ENCODE assay signal across 29 mouse cellular contexts in the genomic region with DNA sequence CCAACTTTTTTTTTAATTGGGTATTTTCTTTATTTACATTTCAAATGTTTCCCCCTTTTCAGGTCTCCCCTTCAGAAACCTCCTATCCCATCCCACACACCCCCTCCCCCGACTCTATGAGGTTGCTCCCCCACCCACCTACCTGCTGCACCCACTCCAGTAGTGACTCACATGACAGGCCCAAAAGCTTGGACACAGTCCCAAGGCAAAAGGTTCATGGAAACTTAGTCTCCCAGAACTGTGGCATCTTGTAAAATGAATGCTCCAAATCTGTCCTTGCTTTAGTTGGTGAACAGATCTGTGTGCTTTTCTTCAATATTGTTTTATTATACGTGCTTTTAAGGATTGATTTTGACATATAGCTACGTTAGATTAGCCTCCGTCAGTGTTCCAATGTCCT. TPM values are rescaled to one million over a fixed set of nuclear protein-coding genes. Genes with fewer than 3 reads are reported as not detected.
A peak's percentile ranks its signal among the peaks of the same experiment; 100 is the strongest.
DNase-seq lines count a peak whose midpoint lies in the region; ATAC-seq lines count a peak whose summit lies in the region.
"Had no signal": no experiment of that assay in that cellular context is flagged by ENCODE, and none has a peak within 500 bp of the region (broad histone marks: within the 10 kb centered on the region; RNA-seq: fewer than 3 reads in every experiment).

No protein-coding gene starts in this region.

- no peaks in the 10 kb centered on the region for H3K36me3 ChIP-seq in forebrain, embryonic 12.5 days (replicated peaks)
- H3K36me3 ChIP-seq: embryonic facial prominence, embryonic 13.5 days; embryonic facial prominence, embryonic 15.5 days; forebrain, embryonic 10.5 days; forebrain, embryonic 15.5 days; G1E had no signal

- no peak for ATAC-seq in forebrain, embryonic 12.5 days (ENCODE audit: low FRiP score)
- ATAC-seq: activated CD4-positive, CD25-positive, alpha-beta regulatory T cell, adult 4 months; CD4-positive, CD25-positive, alpha-beta regulatory T cell, adult 4 months; forebrain, embryonic 13.5 days; Patski had no signal

- no peak overlapping the region for H3K4me3 ChIP-seq in forebrain, embryonic 12.5 days (replicated peaks)
- H3K4me3 ChIP-seq: embryonic facial prominence, embryonic 13.5 days; embryonic facial prominence, embryonic 15.5 days; erythroblast, embryonic 14.5 days; forebrain, embryonic 10.5 days; forebrain, embryonic 13.5 days; forebrain, embryonic 15.5 days had no signal

- no peak overlapping the region for H3K9ac ChIP-seq in forebrain, embryonic 12.5 days
- H3K9ac ChIP-seq: embryonic facial prominence, embryonic 13.5 days; embryonic facial prominence, embryonic 15.5 days; forebrain, embryonic 13.5 days; forebrain, embryonic 15.5 days; forebrain, postnatal 0 days had no signal

- H3K9me3 ChIP-seq in forebrain, embryonic 12.5 days: no peaks in the 10 kb centered on the region
- H3K9me3 ChIP-seq: embryonic facial prominence, embryonic 13.5 days; embryonic facial prominence, embryonic 15.5 days; forebrain, embryonic 10.5 days; forebrain, embryonic 13.5 days; forebrain, embryonic 15.5 days; G1E had no signal

- 68% methylated on average over 4 of the region's 4 CpGs for WGBS in forebrain, embryonic 12.5 days

- H3K27me3 ChIP-seq in forebrain, embryonic 12.5 days: no peaks in the 10 kb centered on the region
- H3K27me3 ChIP-seq: CH12.LX; embryonic facial prominence, embryonic 13.5 days; embryonic facial prominence, embryonic 15.5 days; forebrain, embryonic 13.5 days; forebrain, embryonic 15.5 days; Patski had no signal

- H3K4me2 ChIP-seq in forebrain, embryonic 12.5 days: no peak overlapping the region
- H3K4me2 ChIP-seq: embryonic facial prominence, embryonic 13.5 days; embryonic facial prominence, embryonic 15.5 days; forebrain, embryonic 13.5 days; forebrain, embryonic 15.5 days had no signal

- H3K4me1 ChIP-seq in forebrain, embryonic 12.5 days: peaks cover 12% of the 10 kb centered on the region
- H3K4me1 ChIP-seq: embryonic facial prominence, embryonic 13.5 days had no signal

- H3K27ac ChIP-seq in forebrain, embryonic 12.5 days: no peak overlapping the region
- H3K27ac ChIP-seq: embryonic facial prominence, embryonic 13.5 days; embryonic facial prominence, embryonic 15.5 days; forebrain, embryonic 10.5 days; forebrain, embryonic 13.5 days; forebrain, embryonic 15.5 days had no signal

- peak; percentile 26 to 80 for DNase-seq in adrenal gland, adult (ENCODE audit: inconsistent age in 2 of 2, low spot score in 1 of 2)
- DNase-seq in adrenal gland, adult 18-20 months (ENCODE audit: low spot score in 2 of 2): no peak
- DNase-seq in adrenal gland, adult 8-10 months: peak; percentile 45
- DNase-seq in adrenal gland, postnatal 14 days: peak; percentile 25
- DNase-seq in adrenal gland, postnatal 36 days: peak; percentile 45 to 49
- no peak for DNase-seq in gastrocnemius, adult 8-10 months (ENCODE audit: low spot score in 2 of 2)
- DNase-seq: B cell, adult 2 months; cerebellum, adult 11 months; cerebellum, adult 18-20 months; cerebellum, adult 8-10 months; cerebellum, adult 9-11 months; cerebellum, postnatal 14 days; cerebellum, postnatal 36 days had no signal

RNA-seq across cellular contexts. Expression of a gene that starts 7.1 kb away (rescaled TPM):
- not detected for total RNA-seq in adrenal gland, adult 18-20 months (2021)
- not detected for total RNA-seq in adrenal gland, adult 8-10 months (2022)
- total RNA-seq in adrenal gland, postnatal 14 days (2021): not detected in 2 replicates
- not detected for total RNA-seq in adrenal gland, postnatal 36 days (2021)
- polyA plus RNA-seq in forebrain, embryonic 12.5 days (2016; fragmentation: Nextera tagmentation; extraction: Ambion mirVana): not detected in 2 replicates
- total RNA-seq in gastrocnemius, adult 8-10 months (2022): not detected
- total RNA-seq: CH12.LX; common myeloid progenitor, adult 5-6 weeks; forebrain, postnatal 0 days had no signal
- polyA plus RNA-seq: activated CD4-positive, CD25-positive, alpha-beta regulatory T cell, adult 4 months; CD4-positive, CD25-positive, alpha-beta regulatory T cell, adult 4 months; embryonic facial prominence, embryonic 11.5 days; embryonic facial prominence, embryonic 13.5 days; forebrain, embryonic 10.5 days; forebrain, embryonic 13.5 days; forebrain, embryonic 15.5 days; forebrain, postnatal 0 days; G1E; Patski had no signal

RNA-seq across cellular contexts. Expression of a gene that starts 19.7 kb away (rescaled TPM):
- not detected for total RNA-seq in adrenal gland, adult 18-20 months (2021)
- total RNA-seq in adrenal gland, adult 8-10 months (2022): not detected
- not detected in 2 replicates for total RNA-seq in adrenal gland, postnatal 14 days (2021)
- not detected for total RNA-seq in adrenal gland, postnatal 36 days (2021)
- polyA plus RNA-seq in forebrain, embryonic 12.5 days (2016; fragmentation: Nextera tagmentation; extraction: Ambion mirVana): not detected in 2 replicates
- total RNA-seq in gastrocnemius, adult 8-10 months (2022): not detected
- total RNA-seq: CH12.LX; common myeloid progenitor, adult 5-6 weeks; forebrain, postnatal 0 days; G1E had no signal
- polyA plus RNA-seq: activated CD4-positive, CD25-positive, alpha-beta regulatory T cell, adult 4 months; brain, embryonic 14.5 days; CD4-positive, CD25-positive, alpha-beta regulatory T cell, adult 4 months; embryonic facial prominence, embryonic 11.5 days; embryonic facial prominence, embryonic 13.5 days; erythroblast, embryonic 14.5 days; forebrain, embryonic 10.5 days; forebrain, embryonic 13.5 days; forebrain, embryonic 15.5 days; G1E; Patski had no signal

RNA-seq across cellular contexts. Expression of a gene that starts 36.0 kb away (rescaled TPM):
- total RNA-seq in adrenal gland, adult 18-20 months (2021): not detected
- not detected for total RNA-seq in adrenal gland, adult 8-10 months (2022)
- not detected in 2 replicates for total RNA-seq in adrenal gland, postnatal 14 days (2021)
- total RNA-seq in adrenal gland, postnatal 36 days (2021): not detected
- not detected in 2 replicates for polyA plus RNA-seq in forebrain, embryonic 12.5 days (2016; fragmentation: Nextera tagmentation; extraction: Ambion mirVana)
- not detected for total RNA-seq in gastrocnemius, adult 8-10 months (2022)
- total RNA-seq: CH12.LX; common myeloid progenitor, adult 5-6 weeks; forebrain, postnatal 0 days had no signal
- polyA plus RNA-seq: brain, embryonic 14.5 days; embryonic facial prominence, embryonic 11.5 days; embryonic facial prominence, embryonic 13.5 days; erythroblast, embryonic 14.5 days; forebrain, embryonic 10.5 days; forebrain, embryonic 13.5 days; forebrain, embryonic 15.5 days; forebrain, postnatal 0 days; G1E; Patski had no signal

RNA-seq across cellular contexts. Expression of a gene that starts 50.8 kb away (rescaled TPM):
- not detected for total RNA-seq in adrenal gland, adult 18-20 months (2021)
- not detected for total RNA-seq in adrenal gland, adult 8-10 months (2022)
- not detected in 2 replicates for total RNA-seq in adrenal gland, postnatal 14 days (2021)
- total RNA-seq in adrenal gland, postnatal 36 days (2021): not detected
- polyA plus RNA-seq in forebrain, embryonic 12.5 days (2016; fragmentation: Nextera tagmentation; extraction: Ambion mirVana): not detected in 2 replicates
- total RNA-seq in gastrocnemius, adult 8-10 months (2022): not detected
- total RNA-seq: CH12.LX; common myeloid progenitor, adult 5-6 weeks; forebrain, postnatal 0 days had no signal
- polyA plus RNA-seq: brain, embryonic 14.5 days; CD4-positive, CD25-positive, alpha-beta regulatory T cell, adult 4 months; embryonic facial prominence, embryonic 11.5 days; embryonic facial prominence, embryonic 13.5 days; erythroblast, embryonic 14.5 days; forebrain, embryonic 10.5 days; forebrain, embryonic 13.5 days; forebrain, embryonic 15.5 days; forebrain, postnatal 0 days; G1E; Patski had no signal

Comparison
In these comparisons a context has a peak if more than half of its experiments do, and no peak if none do; other contexts are left out.
1. DNase-seq: peak in adrenal gland, adult (2 of 2), adrenal gland, adult 8-10 months (single experiment), adrenal gland, postnatal 14 days (single experiment) and adrenal gland, postnatal 36 days (2 of 2); none in adrenal gland, adult 18-20 months (0 of 2) and gastrocnemius, adult 8-10 months (0 of 2).